Mouse (Mus musculus): ENCODE measurements at regions not wholly inside any gene's neighbourhood (a gene's known extent, or its start where the extent isn't known, plus 50 kb on each side); places are given as distances from the start of the nearest gene placed in this dataset.

GRCm38 (mm10) chr2:75452274-75453148 is 206.6 kb upstream of the Hnrnpa3 start:
- no peak for ATAC-seq (ENCODE audit: low FRiP score, low TSS enrichment)
- WGBS = 77% methylated on average over 7 of the region's 7 CpGs

DNA sequence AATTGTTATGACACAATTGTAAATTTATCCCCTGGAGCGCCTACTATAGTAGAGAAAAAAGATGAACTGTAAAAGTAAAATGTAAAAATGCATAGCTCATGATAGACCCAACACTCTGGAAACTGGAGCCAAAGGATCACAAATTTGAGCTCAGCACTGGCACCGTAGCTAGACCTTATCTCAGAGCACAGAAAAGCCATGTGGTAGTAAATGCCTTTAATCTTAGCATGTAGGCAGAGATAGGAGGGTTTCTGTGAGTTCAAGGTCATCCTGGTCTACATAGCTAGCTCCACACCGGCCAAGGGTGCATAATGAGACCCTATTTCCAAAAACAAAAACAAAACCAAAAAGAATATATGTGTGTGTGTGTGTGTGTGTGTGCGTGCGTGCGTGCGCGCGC is 203.6 kb upstream of the Hnrnpa3 start:
- Histone ChIP-seq H3K27me3 (ENCODE audit: control insufficient read depth, insufficient read depth, low read length) (no peaks in the 10 kb centered on the region), H3K4me2 (replicated peaks; ENCODE audit: low read depth, low read length) (no peak overlapping the region)
- WGBS = 93% methylated on average over 9 of the region's 9 CpGs

More at GRCm38 (mm10) chr2:75452274-75453148, 206.6 kb upstream of the Hnrnpa3 start:
- Histone ChIP-seq H3K9me3 (ENCODE audit: control insufficient read depth, low read length) (no peaks in the 10 kb centered on the region), H3K4me3 (ENCODE audit: low read length) (no peak overlapping the region), H3K9ac (ENCODE audit: low read depth, low read length) (no peak overlapping the region), H3K4me1 (ENCODE audit: control insufficient read depth, insufficient read depth, low read length) (no peaks in the 10 kb centered on the region), H3K27ac (ENCODE audit: low read depth, low read length) (no peak overlapping the region), H3K36me3 (ENCODE audit: control insufficient read depth, insufficient read depth, low read length) (no peaks in the 10 kb centered on the region), H3K27me3 (ENCODE audit: control insufficient read depth, insufficient read depth, low read length) (no peaks in the 10 kb centered on the region), H3K4me2 (replicated peaks; ENCODE audit: low read depth, low read length) (no peak overlapping the region)

DNA sequence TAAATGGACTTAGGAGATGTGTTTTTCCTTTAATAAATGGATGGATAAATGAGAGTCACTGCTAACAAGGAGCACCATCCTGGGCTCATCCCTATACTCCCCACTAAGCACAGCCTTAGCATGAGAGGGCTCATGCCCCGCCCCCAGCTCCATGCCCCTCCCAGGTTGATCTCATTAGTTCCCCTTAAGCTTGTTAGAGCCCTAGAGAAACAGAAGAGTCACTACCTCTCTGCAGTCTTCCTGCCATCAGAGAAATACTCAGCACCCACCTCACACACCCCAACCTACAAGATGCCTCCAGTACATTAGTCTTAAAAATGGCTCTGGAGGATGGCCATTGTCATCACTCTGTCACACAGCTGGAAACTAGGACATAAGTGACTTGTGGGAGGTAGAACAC is 202.8 kb upstream of the Hnrnpa3 start:
- no peaks in the 10 kb centered on the region for H3K4me1 ChIP-seq (ENCODE audit: control insufficient read depth, insufficient read depth, low read length)

More for the DNA sequence above, 203.6 kb upstream of the Hnrnpa3 start:
- ATAC-seq (ENCODE audit: low FRiP score, low TSS enrichment) = no peak
- no peaks in the 10 kb centered on the region for H3K9me3 ChIP-seq (ENCODE audit: control insufficient read depth, low read length)
- H3K9ac ChIP-seq (ENCODE audit: low read depth, low read length) = no peak overlapping the region
- no peak overlapping the region for H3K4me3 ChIP-seq (ENCODE audit: low read length)
- no peak overlapping the region for H3K27ac ChIP-seq (ENCODE audit: low read depth, low read length)
- H3K36me3 ChIP-seq (ENCODE audit: control insufficient read depth, insufficient read depth, low read length) = no peaks in the 10 kb centered on the region
- H3K4me1 ChIP-seq (ENCODE audit: control insufficient read depth, insufficient read depth, low read length) = no peaks in the 10 kb centered on the region

DNA sequence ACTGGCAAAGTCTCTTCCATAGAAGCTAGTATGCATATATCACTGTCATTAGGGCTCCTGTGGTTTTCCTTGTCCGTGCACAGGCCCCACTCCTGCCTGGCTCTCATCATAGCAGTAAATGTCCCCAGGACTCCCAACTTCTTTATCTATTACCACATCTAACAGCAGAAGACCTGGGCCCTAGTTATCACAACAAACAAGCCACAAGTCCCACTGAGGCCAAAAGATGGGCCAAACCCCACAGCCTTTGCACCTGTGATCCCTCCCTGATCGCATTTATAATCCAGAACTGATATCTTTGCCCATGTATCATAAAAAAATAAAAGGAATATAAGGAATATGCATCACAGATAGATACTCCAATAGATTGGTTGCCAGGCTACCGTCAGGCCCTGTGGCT is 201.6 kb upstream of the Hnrnpa3 start:
- Histone ChIP-seq H3K9me3 (ENCODE audit: control insufficient read depth, low read length) (no peaks in the 10 kb centered on the region), H3K4me1 (ENCODE audit: control insufficient read depth, insufficient read depth, low read length) (no peaks in the 10 kb centered on the region), H3K4me3 (ENCODE audit: low read length) (no peak overlapping the region), H3K36me3 (ENCODE audit: control insufficient read depth, insufficient read depth, low read length) (no peaks in the 10 kb centered on the region), H3K27me3 (ENCODE audit: control insufficient read depth, insufficient read depth, low read length) (no peaks in the 10 kb centered on the region), H3K9ac (ENCODE audit: low read depth, low read length) (no peak overlapping the region), H3K4me2 (replicated peaks; ENCODE audit: low read depth, low read length) (no peak overlapping the region), H3K27ac (ENCODE audit: low read depth, low read length) (no peak overlapping the region)
- 85% methylated on average over 3 of the region's 3 CpGs for WGBS
- no peak for ATAC-seq (ENCODE audit: low FRiP score, low TSS enrichment)

More for the DNA sequence above, 202.8 kb upstream of the Hnrnpa3 start:
- no peaks in the 10 kb centered on the region for H3K27me3 ChIP-seq (ENCODE audit: control insufficient read depth, insufficient read depth, low read length)
- H3K27ac ChIP-seq (ENCODE audit: low read depth, low read length) = no peak overlapping the region
- H3K4me2 ChIP-seq (replicated peaks; ENCODE audit: low read depth, low read length) = no peak overlapping the region
- WGBS = 93% methylated on average over 1 of the region's 1 CpGs
- no peaks in the 10 kb centered on the region for H3K36me3 ChIP-seq (ENCODE audit: control insufficient read depth, insufficient read depth, low read length)
- H3K9ac ChIP-seq (ENCODE audit: low read depth, low read length) = no peak overlapping the region
- no peak overlapping the region for H3K4me3 ChIP-seq (ENCODE audit: low read length)
- H3K9me3 ChIP-seq (ENCODE audit: control insufficient read depth, low read length) = no peaks in the 10 kb centered on the region
- no peak for ATAC-seq (ENCODE audit: low FRiP score, low TSS enrichment)

- ATAC-seq (ENCODE audit: low FRiP score, low TSS enrichment) = no peak
- Histone ChIP-seq H3K27ac (ENCODE audit: low read depth, low read length) (no peak overlapping the region), H3K27me3 (ENCODE audit: control insufficient read depth, insufficient read depth, low read length) (no peaks in the 10 kb centered on the region), H3K9me3 (ENCODE audit: control insufficient read depth, low read length) (no peaks in the 10 kb centered on the region), H3K9ac (ENCODE audit: low read depth, low read length) (no peak overlapping the region), H3K4me2 (replicated peaks; ENCODE audit: low read depth, low read length) (no peak overlapping the region), H3K4me3 (ENCODE audit: low read length) (no peak overlapping the region), H3K4me1 (ENCODE audit: control insufficient read depth, insufficient read depth, low read length) (no peaks in the 10 kb centered on the region), H3K36me3 (ENCODE audit: control insufficient read depth, insufficient read depth, low read length) (no peaks in the 10 kb centered on the region)
- 83% methylated on average over 3 of the region's 3 CpGs for WGBS
Measured at GRCm38 (mm10) chr2:75458898-75459297, 200.2 kb upstream of the Hnrnpa3 start.

DNA sequence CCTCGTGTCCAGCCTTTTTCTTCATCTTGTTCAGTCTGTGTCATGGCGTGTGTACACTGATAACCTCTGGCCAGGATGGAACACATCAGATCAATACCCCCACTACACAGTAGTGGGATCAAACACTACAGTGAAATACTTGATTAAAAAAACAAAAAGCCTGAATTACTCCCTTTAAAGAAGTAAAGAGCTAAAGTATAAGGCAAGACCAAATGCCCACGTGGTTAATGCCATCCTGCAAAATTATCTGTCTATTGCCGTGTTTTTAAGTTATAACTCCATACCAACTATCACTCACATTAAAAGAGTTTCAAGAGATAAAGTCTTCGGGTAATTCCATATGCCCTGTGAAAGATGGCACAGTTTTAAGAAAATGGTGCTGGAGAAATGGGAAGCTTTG is 198.6 kb upstream of the Hnrnpa3 start:
- no peaks in the 10 kb centered on the region for H3K36me3 ChIP-seq (ENCODE audit: control insufficient read depth, insufficient read depth, low read length)
- no peak for ATAC-seq (ENCODE audit: low FRiP score, low TSS enrichment)
- H3K4me3 ChIP-seq (ENCODE audit: low read length) = no peak overlapping the region
- no peak overlapping the region for H3K27ac ChIP-seq (ENCODE audit: low read depth, low read length)
- no peak overlapping the region for H3K9ac ChIP-seq (ENCODE audit: low read depth, low read length)
- no peaks in the 10 kb centered on the region for H3K9me3 ChIP-seq (ENCODE audit: control insufficient read depth, low read length)
- H3K27me3 ChIP-seq (ENCODE audit: control insufficient read depth, insufficient read depth, low read length) = no peaks in the 10 kb centered on the region
- no peak overlapping the region for H3K4me2 ChIP-seq (replicated peaks; ENCODE audit: low read depth, low read length)
- no peaks in the 10 kb centered on the region for H3K4me1 ChIP-seq (ENCODE audit: control insufficient read depth, insufficient read depth, low read length)
- WGBS = 89% methylated on average over 5 of the region's 5 CpGs

- no peak overlapping the region for H3K4me2 ChIP-seq (replicated peaks; ENCODE audit: low read depth, low read length)
- H3K9me3 ChIP-seq (ENCODE audit: control insufficient read depth, low read length) = no peaks in the 10 kb centered on the region
- H3K4me1 ChIP-seq (ENCODE audit: control insufficient read depth, insufficient read depth, low read length) = no peaks in the 10 kb centered on the region
- ATAC-seq (ENCODE audit: low FRiP score, low TSS enrichment) = no peak
- H3K27ac ChIP-seq (ENCODE audit: low read depth, low read length) = no peak overlapping the region
- no peak overlapping the region for H3K4me3 ChIP-seq (ENCODE audit: low read length)
- no peaks in the 10 kb centered on the region for H3K27me3 ChIP-seq (ENCODE audit: control insufficient read depth, insufficient read depth, low read length)
- no peak overlapping the region for H3K9ac ChIP-seq (ENCODE audit: low read depth, low read length)
- WGBS = 86% methylated on average over 5 of the region's 5 CpGs
- no peaks in the 10 kb centered on the region for H3K36me3 ChIP-seq (ENCODE audit: control insufficient read depth, insufficient read depth, low read length)
Measured at GRCm38 (mm10) chr2:75461019-75461418, 198.0 kb upstream of the Hnrnpa3 start.

DNA sequence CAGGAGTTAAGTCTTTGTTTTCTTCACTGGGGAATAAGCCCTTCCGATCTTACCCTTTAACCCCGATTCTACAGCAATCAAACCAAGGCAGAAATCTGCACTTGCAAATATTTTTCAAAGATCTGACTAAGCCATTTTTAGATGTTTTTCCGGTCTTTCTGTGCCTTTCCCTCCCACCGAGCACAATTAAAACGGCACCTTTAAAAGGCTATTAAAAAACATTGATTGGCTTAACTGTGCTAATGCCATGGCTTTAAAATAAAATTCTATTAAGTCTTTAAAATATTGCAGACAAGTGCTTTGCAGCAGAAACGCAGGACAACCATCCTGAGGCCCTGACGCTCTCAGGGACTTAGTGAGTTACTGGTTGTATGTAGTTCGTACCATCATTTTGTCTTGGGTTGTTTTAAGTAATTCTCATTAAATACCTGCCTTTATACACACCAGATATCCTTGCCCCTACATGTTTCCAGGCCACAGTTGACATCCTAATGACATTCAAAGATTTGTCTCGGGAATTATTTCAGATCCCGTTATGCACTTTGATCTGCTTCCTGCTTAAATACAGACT is 197.6 kb upstream of the Hnrnpa3 start:
- no peak overlapping the region for H3K4me3 ChIP-seq (ENCODE audit: low read length)
- no peak overlapping the region for H3K4me2 ChIP-seq (replicated peaks; ENCODE audit: low read depth, low read length)
- no peaks in the 10 kb centered on the region for H3K9me3 ChIP-seq (ENCODE audit: control insufficient read depth, low read length)
- 71% methylated on average over 10 of the region's 10 CpGs for WGBS
- H3K4me1 ChIP-seq (ENCODE audit: control insufficient read depth, insufficient read depth, low read length) = no peaks in the 10 kb centered on the region
- H3K9ac ChIP-seq (ENCODE audit: low read depth, low read length) = no peak overlapping the region
- no peaks in the 10 kb centered on the region for H3K27me3 ChIP-seq (ENCODE audit: control insufficient read depth, insufficient read depth, low read length)
- no peak for ATAC-seq (ENCODE audit: low FRiP score, low TSS enrichment)
- H3K27ac ChIP-seq (ENCODE audit: low read depth, low read length) = no peak overlapping the region
- H3K36me3 ChIP-seq (ENCODE audit: control insufficient read depth, insufficient read depth, low read length) = no peaks in the 10 kb centered on the region

DNA sequence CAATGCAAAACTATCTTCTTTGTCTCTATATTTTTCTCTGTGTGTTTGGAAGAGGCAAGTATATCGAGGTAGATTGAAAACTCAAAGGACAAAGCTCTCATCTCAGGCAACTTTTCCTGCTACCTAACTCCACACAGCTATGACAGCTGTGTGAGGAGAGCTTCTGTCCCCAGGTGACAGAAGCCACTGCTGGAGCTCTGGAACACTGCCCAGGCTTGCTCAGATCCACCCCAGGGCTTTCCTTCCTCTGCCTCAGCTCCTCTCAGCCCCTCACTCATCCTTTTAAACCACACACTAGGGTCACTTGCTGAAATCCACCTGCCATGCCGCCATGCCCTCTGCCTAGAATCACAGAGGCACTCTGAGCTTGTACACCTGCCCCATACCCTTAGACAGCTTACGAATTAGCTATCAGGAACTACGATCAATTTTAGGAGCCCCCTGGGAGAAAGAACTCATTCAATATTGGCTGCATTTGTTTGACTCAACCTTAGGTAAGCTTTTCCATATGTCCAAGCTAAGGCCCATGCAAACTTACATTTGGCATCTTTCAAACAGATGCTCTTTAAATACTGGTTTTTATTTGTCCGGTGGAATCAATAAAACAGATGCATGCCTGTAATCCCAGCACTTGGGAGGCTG is 196.9 kb upstream of the Hnrnpa3 start:
- Histone ChIP-seq H3K27ac (ENCODE audit: low read depth, low read length) (no peak overlapping the region), H3K4me3 (ENCODE audit: low read length) (no peak overlapping the region), H3K36me3 (ENCODE audit: control insufficient read depth, insufficient read depth, low read length) (no peaks in the 10 kb centered on the region), H3K4me1 (ENCODE audit: control insufficient read depth, insufficient read depth, low read length) (no peaks in the 10 kb centered on the region), H3K9me3 (ENCODE audit: control insufficient read depth, low read length) (no peaks in the 10 kb centered on the region), H3K9ac (ENCODE audit: low read depth, low read length) (no peak overlapping the region), H3K27me3 (ENCODE audit: control insufficient read depth, insufficient read depth, low read length) (no peaks in the 10 kb centered on the region), H3K4me2 (replicated peaks; ENCODE audit: low read depth, low read length) (no peak overlapping the region)
- WGBS = 84% methylated on average over 5 of the region's 5 CpGs
- ATAC-seq (ENCODE audit: low FRiP score, low TSS enrichment) = no peak
